ENCODE assay signal across 11 mouse cellular contexts in the genomic region with DNA sequence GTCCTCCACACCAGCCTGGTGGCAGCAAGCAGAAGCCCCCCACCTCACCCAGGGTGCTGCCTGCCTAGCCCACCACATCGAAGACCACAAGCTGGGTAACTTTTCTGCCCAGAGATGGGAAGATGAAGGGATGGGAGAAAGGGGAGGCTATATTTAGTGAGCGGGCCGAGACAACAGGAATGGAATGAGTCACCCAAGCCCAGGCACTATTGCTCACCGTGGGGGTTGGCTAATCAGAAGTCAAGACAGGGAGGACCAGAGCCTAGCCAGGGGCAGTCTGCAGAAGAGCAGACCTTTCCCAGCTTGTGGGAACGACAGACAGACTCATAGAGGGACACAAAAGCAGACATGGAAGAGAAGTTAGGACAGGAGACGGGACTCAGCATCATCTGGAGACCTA.
A peak's percentile ranks its signal among the peaks of the same experiment; 100 is the strongest.
DNase-seq lines count a peak whose midpoint lies in the region; ATAC-seq and TF ChIP-seq lines count a peak whose summit lies in the region.
"Had no signal": no experiment of that assay in that cellular context is flagged by ENCODE, and none has a peak within 500 bp of the region (broad histone marks: within the 10 kb centered on the region; RNA-seq: fewer than 3 reads in every experiment).

No protein-coding gene starts in this region.

- H3K36me3 ChIP-seq in forebrain, embryonic 15.5 days = no peaks in the 10 kb centered on the region
- no peaks in the 10 kb centered on the region for H3K36me3 ChIP-seq in forebrain, embryonic 14.5 days (ENCODE audit: control insufficient read depth, insufficient read depth, low read length)
- H3K36me3 ChIP-seq in kidney, postnatal 0 days (ENCODE audit: insufficient read depth, low read length) = no peaks in the 10 kb centered on the region
- no peaks in the 10 kb centered on the region for H3K36me3 ChIP-seq in myocyte (ENCODE audit: control insufficient read depth, insufficient read depth)

- no peak for ATAC-seq in forebrain, embryonic 15.5 days (replicated peaks)
- no peak for ATAC-seq in forebrain, embryonic 14.5 days
- ATAC-seq in kidney, postnatal 0 days (replicated peaks; ENCODE audit: low FRiP score, low read depth) = no peak

- peaks cover 24% of the 10 kb centered on the region for H3K79me2 ChIP-seq in myocyte (ENCODE audit: control insufficient read depth, insufficient read depth)

- no peaks in the 10 kb centered on the region for H3K27me3 ChIP-seq in forebrain, embryonic 15.5 days
- no peaks in the 10 kb centered on the region for H3K27me3 ChIP-seq in forebrain, embryonic 14.5 days (replicated peaks; ENCODE audit: control insufficient read depth, insufficient read depth, low read length)
- H3K27me3 ChIP-seq in kidney, postnatal 0 days (ENCODE audit: insufficient read depth, low read length) = no peaks in the 10 kb centered on the region
- no peaks in the 10 kb centered on the region for H3K27me3 ChIP-seq in myocyte (ENCODE audit: control insufficient read depth, insufficient read depth, insufficient read length)
- H3K27me3 ChIP-seq: limb, embryonic 12.5 days; megakaryocyte, embryonic 14.5 days had no signal

- no peak for TF ChIP-seq POLR2A in myocyte (IDR thresholded peaks at IDR 0.05; ENCODE audit: insufficient read length, low read depth)

- H3K4me3 ChIP-seq in forebrain, embryonic 15.5 days = no peak overlapping the region
- no peak overlapping the region for H3K4me3 ChIP-seq in forebrain, embryonic 14.5 days (ENCODE audit: low read depth, low read length)
- H3K4me3 ChIP-seq in kidney, postnatal 0 days (replicated peaks; ENCODE audit: low read depth, low read length) = no peak overlapping the region
- H3K4me3 ChIP-seq in myocyte = no peak overlapping the region
- H3K4me3 ChIP-seq: limb, embryonic 12.5 days had no signal

- H3K9ac ChIP-seq in forebrain, embryonic 15.5 days (replicated peaks) = no peak overlapping the region
- no peak overlapping the region for H3K9ac ChIP-seq in forebrain, embryonic 14.5 days (ENCODE audit: low read length)
- H3K9ac ChIP-seq in kidney, postnatal 0 days (ENCODE audit: low read depth, low read length) = no peak overlapping the region
- H3K9ac ChIP-seq: limb, embryonic 12.5 days had no signal

- H3K4me2 ChIP-seq in forebrain, embryonic 15.5 days (replicated peaks) = no peak overlapping the region
- no peak overlapping the region for H3K4me2 ChIP-seq in forebrain, embryonic 14.5 days (ENCODE audit: low read length)
- no peak overlapping the region for H3K4me2 ChIP-seq in kidney, postnatal 0 days (ENCODE audit: low read length)
- peak overlapping the region; percentile 72 for H3K4me2 ChIP-seq in myocyte (ENCODE audit: low read depth)
- H3K4me2 ChIP-seq: limb, embryonic 12.5 days had no signal

- H3ac ChIP-seq in myocyte (ENCODE audit: control insufficient read depth, insufficient read length) = no peak overlapping the region

- H3K4me1 ChIP-seq in forebrain, embryonic 15.5 days = peaks cover 37% of the 10 kb centered on the region
- H3K4me1 ChIP-seq in forebrain, embryonic 14.5 days (ENCODE audit: control insufficient read depth, insufficient read depth, low read length) = peaks cover 14% of the 10 kb centered on the region
- peaks cover 38% of the 10 kb centered on the region for H3K4me1 ChIP-seq in kidney, postnatal 0 days (replicated peaks; ENCODE audit: insufficient read depth, low read length)

- H3K9me3 ChIP-seq in forebrain, embryonic 15.5 days = no peaks in the 10 kb centered on the region
- no peaks in the 10 kb centered on the region for H3K9me3 ChIP-seq in forebrain, embryonic 14.5 days (replicated peaks; ENCODE audit: control insufficient read depth, low read length)
- no peaks in the 10 kb centered on the region for H3K9me3 ChIP-seq in kidney, postnatal 0 days (replicated peaks; ENCODE audit: low read length)
- H3K9me3 ChIP-seq: limb, embryonic 12.5 days; megakaryocyte, embryonic 14.5 days had no signal

- no peak for TF ChIP-seq CTCF in kidney, postnatal 0 days (IDR thresholded peaks at IDR 0.05; ENCODE audit: low read depth)

- DNase-seq in forebrain, embryonic 14.5 days (ENCODE audit: low spot score) = no peak
- no peak for DNase-seq in kidney, postnatal 0 days (ENCODE audit: low spot score)
- DNase-seq in kidney, adult 8-10 months = no peak
- DNase-seq in adrenal gland, adult 2 months = peak; percentile 79
- DNase-seq in embryo, embryonic 11 days = no peak
- no peak for DNase-seq in left cerebral cortex, adult 11 months (ENCODE audit: low spot score)
- DNase-seq: kidney, postnatal 36 days had no signal

- WGBS in forebrain, embryonic 15.5 days = 46% methylated on average over 6 of the region's 6 CpGs
- 57% methylated on average over 6 of the region's 6 CpGs for WGBS in forebrain, embryonic 14.5 days
- WGBS in kidney, postnatal 0 days = 54% methylated on average over 6 of the region's 6 CpGs

- H3K27ac ChIP-seq in forebrain, embryonic 15.5 days (replicated peaks) = peak overlapping the region; percentile 82; the same call in 1 of the 2 replicates
- H3K27ac ChIP-seq in forebrain, embryonic 14.5 days (ENCODE audit: low read depth, low read length) = no peak overlapping the region
- H3K27ac ChIP-seq in kidney, postnatal 0 days = 0 out of 2 replicates have a peak overlapping the region, but pooled peaks have one; percentile 52
- H3K27ac ChIP-seq: limb, embryonic 12.5 days had no signal

TF ChIP-seq in myocyte, 11 proteins besides CTCF, POLR2A, EP300 and RAD21:
- TF ChIP-seq CEBPB (IDR thresholded peaks at IDR 0.05; ENCODE audit: insufficient read depth, poor library complexity, severe bottlenecking) (0 out of 2 replicates have a peak, but pooled peaks have one; percentile 36), TCF3 (IDR thresholded peaks at IDR 0.05; ENCODE audit: insufficient read length, low read depth) (no peak)
TF ChIP-seq in myocyte: peak in this region for 1.
